Mouse (Mus musculus): ENCODE results near the gene Cog8.

DNA sequence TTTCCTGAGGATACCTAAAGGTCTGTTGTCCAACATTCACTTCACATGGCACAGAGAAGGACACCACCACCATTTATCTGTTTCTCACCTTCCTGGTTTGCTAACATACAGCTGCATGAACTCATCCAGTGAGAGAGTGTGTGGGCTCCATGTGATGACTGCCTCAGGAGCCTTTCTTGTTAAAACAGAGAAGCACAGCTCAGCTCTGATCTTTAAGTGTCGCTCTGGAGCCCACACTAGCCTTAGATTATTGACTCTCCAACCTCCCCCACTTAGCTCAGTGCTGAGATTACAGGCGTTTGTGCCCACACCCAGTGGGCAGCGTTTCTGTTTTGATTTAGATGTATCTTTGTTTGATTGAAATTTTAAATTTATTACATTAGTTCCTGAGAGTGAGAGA is 48.7 kb downstream of the Cog8 start:
- TF ChIP-seq GATA1 (IDR thresholded peaks at IDR 0.05; ENCODE audit: borderline replicate concordance, low read length) (no peak), FLI1 (IDR thresholded peaks at IDR 0.05; ENCODE audit: low read length) (no peak)
